Mouse (Mus musculus): ENCODE measurements around the gene Golgb1. TPM values are rescaled to one million over a fixed set of nuclear protein-coding genes. Genes with fewer than 3 reads are reported as not detected.

The Golgb1 gene
- polyA plus RNA-seq, 1 experiment from 2014 or later, result 97.0 TPM

- peaks cover 48% of the 10 kb centered on the region for H3K36me3 ChIP-seq (ENCODE audit: insufficient read depth, low read length)
- no peak for ATAC-seq (ENCODE audit: low FRiP score, low TSS enrichment)
Observed at GRCm38 (mm10) chr16:36911909-36912308, 37.0 kb downstream of the Golgb1 start.

GRCm38 (mm10) chr16:36912311-36912710 is 37.4 kb downstream of the Golgb1 start:
- H3K4me3 ChIP-seq (ENCODE audit: low read length), result no peak overlapping the region
- WGBS, result 86% methylated on average over 13 of the region's 13 CpGs
- H3K36me3 ChIP-seq (ENCODE audit: insufficient read depth, low read length), result peaks cover 50% of the 10 kb centered on the region
- no peaks in the 10 kb centered on the region for H3K4me1 ChIP-seq (ENCODE audit: insufficient read depth, low read length)
- no peaks in the 10 kb centered on the region for H3K9me3 ChIP-seq (ENCODE audit: low read length)
- no peak for ATAC-seq (ENCODE audit: low FRiP score, low TSS enrichment)
- no peaks in the 10 kb centered on the region for H3K27me3 ChIP-seq (ENCODE audit: insufficient read depth, low read length)
- no peak overlapping the region for H3K27ac ChIP-seq (ENCODE audit: low read length)
- no peak overlapping the region for H3K9ac ChIP-seq (replicated peaks; ENCODE audit: low read length)
- no peak overlapping the region for H3K4me2 ChIP-seq (replicated peaks; ENCODE audit: low read depth, low read length)

More at GRCm38 (mm10) chr16:36911909-36912308, 37.0 kb downstream of the Golgb1 start:
- no peaks in the 10 kb centered on the region for H3K27me3 ChIP-seq (ENCODE audit: insufficient read depth, low read length)
- no peak overlapping the region for H3K27ac ChIP-seq (ENCODE audit: low read length)
- no peak overlapping the region for H3K4me3 ChIP-seq (ENCODE audit: low read length)
- 84% methylated on average over 10 of the region's 10 CpGs for WGBS
- no peaks in the 10 kb centered on the region for H3K9me3 ChIP-seq (ENCODE audit: low read length)
- no peaks in the 10 kb centered on the region for H3K4me1 ChIP-seq (ENCODE audit: insufficient read depth, low read length)
- no peak overlapping the region for H3K9ac ChIP-seq (replicated peaks; ENCODE audit: low read length)
- H3K4me2 ChIP-seq (replicated peaks; ENCODE audit: low read depth, low read length), result no peak overlapping the region

GRCm38 (mm10) chr16:36914195-36914594 is 39.3 kb downstream of the Golgb1 start:
- 48% methylated on average over 5 of the region's 5 CpGs for WGBS
- H3K9me3 ChIP-seq (ENCODE audit: low read length), result no peaks in the 10 kb centered on the region
- H3K9ac ChIP-seq (replicated peaks; ENCODE audit: low read length), result no peak overlapping the region
- no peaks in the 10 kb centered on the region for H3K4me1 ChIP-seq (ENCODE audit: insufficient read depth, low read length)
- no peak overlapping the region for H3K4me3 ChIP-seq (ENCODE audit: low read length)
- H3K27ac ChIP-seq (ENCODE audit: low read length), result no peak overlapping the region
- no peak for ATAC-seq (ENCODE audit: low FRiP score, low TSS enrichment)
- no peak overlapping the region for H3K4me2 ChIP-seq (replicated peaks; ENCODE audit: low read depth, low read length)
- H3K36me3 ChIP-seq (ENCODE audit: insufficient read depth, low read length), result peaks cover 57% of the 10 kb centered on the region
- no peaks in the 10 kb centered on the region for H3K27me3 ChIP-seq (ENCODE audit: insufficient read depth, low read length)

- Histone ChIP-seq H3K27me3 (ENCODE audit: insufficient read depth, low read length) (no peaks in the 10 kb centered on the region), H3K4me2 (replicated peaks; ENCODE audit: low read depth, low read length) (no peak overlapping the region), H3K36me3 (ENCODE audit: insufficient read depth, low read length) (peaks cover 50% of the 10 kb centered on the region), H3K9me3 (ENCODE audit: low read length) (no peaks in the 10 kb centered on the region), H3K4me3 (ENCODE audit: low read length) (no peak overlapping the region), H3K27ac (ENCODE audit: low read length) (no peak overlapping the region), H3K4me1 (ENCODE audit: insufficient read depth, low read length) (no peaks in the 10 kb centered on the region), H3K9ac (replicated peaks; ENCODE audit: low read length) (no peak overlapping the region)
- WGBS, result 97% methylated on average over 10 of the region's 10 CpGs
- no peak for ATAC-seq (ENCODE audit: low FRiP score, low TSS enrichment)
Observed at GRCm38 (mm10) chr16:36918505-36918904, 43.6 kb downstream of the Golgb1 start.

- H3K27ac ChIP-seq (ENCODE audit: low read length), result no peak overlapping the region
- H3K9ac ChIP-seq (replicated peaks; ENCODE audit: low read length), result no peak overlapping the region
- no peak for ATAC-seq (ENCODE audit: low FRiP score, low TSS enrichment)
- H3K4me2 ChIP-seq (replicated peaks; ENCODE audit: low read depth, low read length), result no peak overlapping the region
- H3K27me3 ChIP-seq (ENCODE audit: insufficient read depth, low read length), result no peaks in the 10 kb centered on the region
- WGBS, result 72% methylated on average over 3 of the region's 3 CpGs
- no peak overlapping the region for H3K4me3 ChIP-seq (ENCODE audit: low read length)
- H3K36me3 ChIP-seq (ENCODE audit: insufficient read depth, low read length), result peaks cover 54% of the 10 kb centered on the region
- no peaks in the 10 kb centered on the region for H3K9me3 ChIP-seq (ENCODE audit: low read length)
- no peaks in the 10 kb centered on the region for H3K4me1 ChIP-seq (ENCODE audit: insufficient read depth, low read length)
Observed at GRCm38 (mm10) chr16:36920410-36920809, 45.5 kb downstream of the Golgb1 start.

- Histone ChIP-seq H3K27me3 (ENCODE audit: insufficient read depth, low read length) (no peaks in the 10 kb centered on the region), H3K9me3 (ENCODE audit: low read length) (no peaks in the 10 kb centered on the region), H3K4me2 (replicated peaks; ENCODE audit: low read depth, low read length) (no peak overlapping the region), H3K27ac (ENCODE audit: low read length) (no peak overlapping the region), H3K4me1 (ENCODE audit: insufficient read depth, low read length) (no peaks in the 10 kb centered on the region), H3K9ac (replicated peaks; ENCODE audit: low read length) (no peak overlapping the region), H3K36me3 (ENCODE audit: insufficient read depth, low read length) (peaks cover 53% of the 10 kb centered on the region), H3K4me3 (ENCODE audit: low read length) (no peak overlapping the region)
- 93% methylated on average over 8 of the region's 8 CpGs for whole genome bisulfite sequencing
- ATAC-seq (ENCODE audit: low FRiP score, low TSS enrichment), result no peak
Observed at GRCm38 (mm10) chr16:36921067-36921613, 46.2 kb downstream of the Golgb1 start.

GRCm38 (mm10) chr16:36921980-36922379 is 47.0 kb downstream of the Golgb1 start:
- Histone ChIP-seq H3K27me3 (ENCODE audit: insufficient read depth, low read length) (no peaks in the 10 kb centered on the region), H3K9me3 (ENCODE audit: low read length) (no peaks in the 10 kb centered on the region), H3K4me1 (ENCODE audit: insufficient read depth, low read length) (no peaks in the 10 kb centered on the region), H3K4me2 (replicated peaks; ENCODE audit: low read depth, low read length) (no peak overlapping the region), H3K4me3 (ENCODE audit: low read length) (no peak overlapping the region), H3K9ac (replicated peaks; ENCODE audit: low read length) (no peak overlapping the region), H3K36me3 (ENCODE audit: insufficient read depth, low read length) (peaks cover 54% of the 10 kb centered on the region), H3K27ac (ENCODE audit: low read length) (no peak overlapping the region)
- WGBS, result 86% methylated on average over 6 of the region's 6 CpGs
- no peak for ATAC-seq (ENCODE audit: low FRiP score, low TSS enrichment)

- Histone ChIP-seq H3K4me2 (replicated peaks; ENCODE audit: low read depth, low read length) (no peak overlapping the region), H3K9me3 (ENCODE audit: low read length) (no peaks in the 10 kb centered on the region), H3K36me3 (ENCODE audit: insufficient read depth, low read length) (peaks cover 59% of the 10 kb centered on the region), H3K27ac (ENCODE audit: low read length) (no peak overlapping the region), H3K9ac (replicated peaks; ENCODE audit: low read length) (no peak overlapping the region), H3K4me1 (ENCODE audit: insufficient read depth, low read length) (no peaks in the 10 kb centered on the region), H3K4me3 (ENCODE audit: low read length) (no peak overlapping the region), H3K27me3 (ENCODE audit: insufficient read depth, low read length) (no peaks in the 10 kb centered on the region)
- no peak for ATAC-seq (ENCODE audit: low FRiP score, low TSS enrichment)
- WGBS, result 92% methylated on average over 8 of the region's 8 CpGs
Observed at GRCm38 (mm10) chr16:36924312-36924711, 49.4 kb downstream of the Golgb1 start.

- Histone ChIP-seq H3K4me1 (ENCODE audit: insufficient read depth, low read length) (no peaks in the 10 kb centered on the region), H3K9me3 (ENCODE audit: low read length) (no peaks in the 10 kb centered on the region), H3K36me3 (ENCODE audit: insufficient read depth, low read length) (peaks cover 61% of the 10 kb centered on the region), H3K4me2 (replicated peaks; ENCODE audit: low read depth, low read length) (no peak overlapping the region), H3K27ac (ENCODE audit: low read length) (no peak overlapping the region), H3K4me3 (ENCODE audit: low read length) (no peak overlapping the region), H3K27me3 (ENCODE audit: insufficient read depth, low read length) (no peaks in the 10 kb centered on the region), H3K9ac (replicated peaks; ENCODE audit: low read length) (no peak overlapping the region)
- ATAC-seq (ENCODE audit: low FRiP score, low TSS enrichment), result no peak
- WGBS, result 96% methylated on average over 6 of the region's 6 CpGs
Observed at GRCm38 (mm10) chr16:36925351-36925750, 50.4 kb downstream of the Golgb1 start.

GRCm38 (mm10) chr16:36925797-36926196 is 50.9 kb downstream of the Golgb1 start:
- 81% methylated on average over 6 of the region's 6 CpGs for WGBS
- Histone ChIP-seq H3K9me3 (ENCODE audit: low read length) (no peaks in the 10 kb centered on the region), H3K4me3 (ENCODE audit: low read length) (no peak overlapping the region), H3K27ac (ENCODE audit: low read length) (no peak overlapping the region), H3K36me3 (ENCODE audit: insufficient read depth, low read length) (peaks cover 66% of the 10 kb centered on the region), H3K4me1 (ENCODE audit: insufficient read depth, low read length) (no peaks in the 10 kb centered on the region), H3K9ac (replicated peaks; ENCODE audit: low read length) (no peak overlapping the region), H3K27me3 (ENCODE audit: insufficient read depth, low read length) (no peaks in the 10 kb centered on the region), H3K4me2 (replicated peaks; ENCODE audit: low read depth, low read length) (no peak overlapping the region)
- ATAC-seq (ENCODE audit: low FRiP score, low TSS enrichment), result no peak
